Mouse (Mus musculus): ENCODE data around the gene Car4. TPM values are rescaled to one million over a fixed set of nuclear protein-coding genes. Genes with fewer than 3 reads are reported as not detected.

Gene Car4
- polyA plus RNA-seq, 1 experiment from 2014 or later: 0.99 TPM

DNA sequence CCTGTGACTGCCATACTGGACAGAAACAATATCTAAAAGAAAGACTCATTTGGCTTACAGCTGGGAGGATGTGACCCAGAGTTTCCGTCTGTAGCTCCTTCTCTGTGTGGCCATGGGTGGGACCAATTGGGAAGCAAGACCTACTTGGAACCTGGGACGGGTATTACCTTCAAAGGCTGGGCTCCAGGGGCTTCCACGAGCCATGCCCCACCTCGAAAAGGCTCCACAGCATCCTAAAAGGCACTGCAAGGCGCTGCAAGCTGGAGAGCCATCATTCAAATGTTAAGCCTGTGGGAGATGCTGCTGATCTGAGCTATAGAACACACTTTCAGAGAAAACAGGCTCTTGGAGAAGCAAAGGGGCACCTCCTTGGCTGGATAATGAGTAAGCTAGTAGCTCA lies 16.1 kb downstream of the Car4 start:
- H3K9ac ChIP-seq (ENCODE audit: low read length): no peak overlapping the region
- H3K27ac ChIP-seq (ENCODE audit: low read depth): no peak overlapping the region
- 62% methylated on average over 5 of the region's 5 CpGs for WGBS
- no peaks in the 10 kb centered on the region for H3K9me3 ChIP-seq (ENCODE audit: control insufficient read depth, low read length)
- no peaks in the 10 kb centered on the region for H3K4me1 ChIP-seq (replicated peaks; ENCODE audit: control insufficient read depth, insufficient read depth, low read length)
- H3K36me3 ChIP-seq (ENCODE audit: control insufficient read depth, insufficient read depth, low read length): no peaks in the 10 kb centered on the region
- H3K4me3 ChIP-seq (ENCODE audit: low read depth, low read length): no peak overlapping the region
- ATAC-seq (replicated peaks; ENCODE audit: low FRiP score, low TSS enrichment, low read depth): no peak
- no peaks in the 10 kb centered on the region for H3K27me3 ChIP-seq (replicated peaks; ENCODE audit: control insufficient read depth, insufficient read depth, low read length)
- DNase-seq (ENCODE audit: low spot score): no peak
- H3K4me2 ChIP-seq (ENCODE audit: low read length): no peak overlapping the region

DNA sequence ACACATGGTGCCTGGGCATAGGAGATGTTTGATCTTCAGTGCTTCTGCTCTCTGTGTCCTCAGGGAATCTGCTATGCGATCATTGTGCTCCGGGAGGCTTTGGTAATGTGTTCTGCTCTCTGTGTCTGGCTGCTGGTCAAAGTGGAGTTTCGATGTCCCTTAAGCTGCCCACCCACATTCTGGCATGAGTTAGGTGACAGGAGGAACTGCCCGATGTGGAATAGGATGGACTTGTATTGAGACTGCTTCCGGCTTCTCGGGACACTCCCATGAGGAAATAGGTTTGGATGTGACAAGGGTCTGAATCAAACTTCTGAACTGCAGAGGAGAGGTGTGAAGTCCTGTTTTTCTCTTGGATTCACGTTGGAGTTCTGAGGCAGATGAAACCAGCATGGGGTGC lies 17.0 kb downstream of the Car4 start:
- Histone ChIP-seq H3K9ac (ENCODE audit: low read length) (no peak overlapping the region), H3K9me3 (ENCODE audit: control insufficient read depth, low read length) (no peaks in the 10 kb centered on the region), H3K36me3 (ENCODE audit: control insufficient read depth, insufficient read depth, low read length) (no peaks in the 10 kb centered on the region), H3K27me3 (replicated peaks; ENCODE audit: control insufficient read depth, insufficient read depth, low read length) (no peaks in the 10 kb centered on the region), H3K4me2 (ENCODE audit: low read length) (no peak overlapping the region), H3K4me3 (ENCODE audit: low read depth, low read length) (no peak overlapping the region), H3K27ac (ENCODE audit: low read depth) (no peak overlapping the region), H3K4me1 (replicated peaks; ENCODE audit: control insufficient read depth, insufficient read depth, low read length) (no peaks in the 10 kb centered on the region)
- ATAC-seq (replicated peaks; ENCODE audit: low FRiP score, low TSS enrichment, low read depth) (no peak), DNase-seq (ENCODE audit: low spot score) (no peak)
- 63% methylated on average over 7 of the region's 7 CpGs for WGBS

DNA sequence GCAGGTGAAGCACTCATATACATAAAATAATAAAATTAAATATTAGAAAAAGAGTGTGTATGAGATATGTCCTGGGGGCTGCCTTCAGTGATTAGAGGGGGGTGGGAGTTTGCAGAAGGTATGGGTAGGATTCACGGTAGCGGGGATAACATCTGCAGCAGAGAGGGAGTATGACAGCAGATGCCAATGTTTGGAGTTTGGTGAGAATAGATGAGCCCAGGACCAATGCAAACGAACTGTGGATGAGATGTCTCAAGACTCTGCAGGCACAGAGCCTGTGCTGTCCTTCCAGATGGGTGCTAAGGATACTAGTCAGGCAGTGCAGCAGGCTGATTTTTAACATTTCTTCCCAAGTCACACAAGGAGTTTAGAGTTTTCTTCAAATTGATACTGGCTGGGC lies 19.1 kb downstream of the Car4 start:
- Histone ChIP-seq H3K4me1 (replicated peaks; ENCODE audit: control insufficient read depth, insufficient read depth, low read length) (no peaks in the 10 kb centered on the region), H3K36me3 (ENCODE audit: control insufficient read depth, insufficient read depth, low read length) (no peaks in the 10 kb centered on the region), H3K9ac (ENCODE audit: low read length) (no peak overlapping the region), H3K27me3 (replicated peaks; ENCODE audit: control insufficient read depth, insufficient read depth, low read length) (no peaks in the 10 kb centered on the region), H3K27ac (ENCODE audit: low read depth) (no peak overlapping the region), H3K4me3 (ENCODE audit: low read depth, low read length) (no peak overlapping the region), H3K9me3 (ENCODE audit: control insufficient read depth, low read length) (no peaks in the 10 kb centered on the region), H3K4me2 (ENCODE audit: low read length) (no peak overlapping the region)
- DNase-seq (ENCODE audit: low spot score) (no peak), ATAC-seq (replicated peaks; ENCODE audit: low FRiP score, low TSS enrichment, low read depth) (no peak)
- WGBS: 78% methylated on average over 3 of the region's 3 CpGs

DNA sequence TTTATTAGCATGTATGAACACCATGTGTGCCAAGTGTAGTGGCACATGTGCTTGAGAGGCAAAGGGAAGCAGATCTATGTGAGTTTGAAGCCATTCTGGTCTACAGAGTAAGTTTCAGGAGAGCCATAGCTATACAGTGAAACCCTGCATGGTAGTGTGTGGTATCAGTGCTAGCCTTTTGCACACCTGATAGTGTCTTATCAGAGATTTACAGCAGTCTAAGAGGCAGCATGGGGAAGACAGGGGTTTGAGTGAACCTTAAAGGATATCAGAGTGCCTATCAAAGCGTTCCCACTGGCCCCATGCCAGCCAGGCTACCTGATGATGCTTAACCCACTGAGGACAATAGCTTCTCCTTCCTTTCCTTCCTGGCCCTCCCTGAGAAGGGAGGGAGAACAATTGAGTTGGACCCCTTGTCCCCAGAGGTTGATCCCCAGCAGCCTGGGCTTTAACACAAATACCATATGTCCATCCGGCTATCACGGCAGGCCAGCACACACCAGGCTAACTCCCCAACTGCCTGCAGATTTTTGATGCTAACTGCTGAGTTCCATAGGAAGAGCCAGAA lies 19.9 kb downstream of the Car4 start:
- Histone ChIP-seq H3K27ac (ENCODE audit: low read depth) (no peak overlapping the region), H3K9ac (ENCODE audit: low read length) (no peak overlapping the region), H3K4me2 (ENCODE audit: low read length) (no peak overlapping the region), H3K4me3 (ENCODE audit: low read depth, low read length) (no peak overlapping the region), H3K27me3 (replicated peaks; ENCODE audit: control insufficient read depth, insufficient read depth, low read length) (no peaks in the 10 kb centered on the region), H3K9me3 (ENCODE audit: control insufficient read depth, low read length) (no peaks in the 10 kb centered on the region), H3K4me1 (replicated peaks; ENCODE audit: control insufficient read depth, insufficient read depth, low read length) (no peaks in the 10 kb centered on the region), H3K36me3 (ENCODE audit: control insufficient read depth, insufficient read depth, low read length) (no peaks in the 10 kb centered on the region)
- 87% methylated on average over 3 of the region's 3 CpGs for WGBS
- ATAC-seq (replicated peaks; ENCODE audit: low FRiP score, low TSS enrichment, low read depth) (no peak), DNase-seq (ENCODE audit: low spot score) (no peak)

DNA sequence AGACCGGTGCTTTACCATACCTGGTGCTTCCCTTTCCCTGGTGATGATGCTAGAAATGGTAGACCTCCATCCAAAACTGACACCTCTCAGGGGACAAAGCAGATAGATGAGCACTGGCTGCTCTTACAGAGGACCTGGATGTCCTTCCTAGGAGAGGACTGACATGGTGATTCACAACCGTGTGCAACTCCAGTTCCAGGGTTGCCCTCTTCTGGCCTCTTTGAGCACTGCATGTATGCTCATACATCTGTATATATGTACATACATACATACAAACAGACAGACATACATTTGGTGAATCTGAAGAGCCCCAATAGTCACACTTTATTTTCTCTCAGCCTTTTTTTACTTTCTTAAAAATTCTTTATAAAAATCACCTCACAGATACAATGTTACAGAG lies 20.5 kb downstream of the Car4 start:
- Histone ChIP-seq H3K4me1 (replicated peaks; ENCODE audit: control insufficient read depth, insufficient read depth, low read length) (no peaks in the 10 kb centered on the region), H3K27me3 (replicated peaks; ENCODE audit: control insufficient read depth, insufficient read depth, low read length) (no peaks in the 10 kb centered on the region), H3K36me3 (ENCODE audit: control insufficient read depth, insufficient read depth, low read length) (no peaks in the 10 kb centered on the region), H3K4me3 (ENCODE audit: low read depth, low read length) (no peak overlapping the region), H3K27ac (ENCODE audit: low read depth) (no peak overlapping the region), H3K9me3 (ENCODE audit: control insufficient read depth, low read length) (no peaks in the 10 kb centered on the region), H3K4me2 (ENCODE audit: low read length) (no peak overlapping the region), H3K9ac (ENCODE audit: low read length) (no peak overlapping the region)
- 48% methylated on average over 2 of the region's 2 CpGs for WGBS
- ATAC-seq (replicated peaks; ENCODE audit: low FRiP score, low TSS enrichment, low read depth) (no peak), DNase-seq (ENCODE audit: low spot score) (no peak)

DNA sequence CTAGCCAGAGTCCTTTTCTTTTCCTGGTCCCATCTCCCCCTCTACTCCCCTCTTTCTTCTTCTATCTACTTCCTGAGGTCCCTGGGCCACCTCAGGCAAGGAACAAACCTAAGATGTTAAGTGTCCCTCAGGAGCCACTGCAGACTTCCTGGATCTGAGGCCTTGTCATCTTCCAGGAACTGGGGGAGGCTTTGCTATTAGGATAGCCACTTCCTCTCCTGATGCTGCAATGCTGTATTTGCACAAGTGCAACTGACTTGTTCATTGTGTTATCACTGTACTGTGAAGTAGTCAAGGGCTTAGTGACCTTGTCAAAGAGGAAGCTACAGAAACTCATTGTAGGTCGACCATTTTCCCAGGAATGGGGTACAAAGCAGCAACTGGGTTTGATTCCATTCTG lies 21.8 kb downstream of the Car4 start:
- 44% methylated on average over 1 of the region's 1 CpGs for WGBS
- Histone ChIP-seq H3K36me3 (ENCODE audit: control insufficient read depth, insufficient read depth, low read length) (no peaks in the 10 kb centered on the region), H3K4me2 (ENCODE audit: low read length) (no peak overlapping the region), H3K27ac (ENCODE audit: low read depth) (no peak overlapping the region), H3K9me3 (ENCODE audit: control insufficient read depth, low read length) (no peaks in the 10 kb centered on the region), H3K27me3 (replicated peaks; ENCODE audit: control insufficient read depth, insufficient read depth, low read length) (no peaks in the 10 kb centered on the region), H3K9ac (ENCODE audit: low read length) (no peak overlapping the region), H3K4me1 (replicated peaks; ENCODE audit: control insufficient read depth, insufficient read depth, low read length) (no peaks in the 10 kb centered on the region), H3K4me3 (ENCODE audit: low read depth, low read length) (no peak overlapping the region)
- DNase-seq (ENCODE audit: low spot score) (no peak), ATAC-seq (replicated peaks; ENCODE audit: low FRiP score, low TSS enrichment, low read depth) (no peak)

DNA sequence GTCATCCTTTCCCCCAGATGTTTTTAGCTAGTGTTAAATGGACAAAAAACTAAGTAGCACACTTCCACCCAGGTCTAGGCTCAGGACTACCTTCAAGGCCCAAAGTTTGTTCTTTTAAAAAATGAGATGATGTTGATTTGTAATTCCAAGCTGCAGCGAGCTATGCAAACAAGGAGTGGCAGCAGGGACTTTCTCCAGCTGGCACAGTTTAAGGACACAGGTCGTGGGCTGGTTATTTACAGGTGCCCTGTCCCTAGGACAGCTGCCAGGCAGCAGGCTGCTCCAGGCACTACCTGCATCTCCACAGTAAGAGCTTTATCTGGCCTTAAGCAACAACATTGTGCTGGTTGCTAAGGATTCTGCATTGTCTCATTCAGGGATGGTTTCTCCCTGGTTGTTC lies 23.1 kb downstream of the Car4 start:
- no peak for ATAC-seq (replicated peaks; ENCODE audit: low FRiP score, low TSS enrichment, low read depth)
- H3K4me2 ChIP-seq (ENCODE audit: low read length): no peak overlapping the region
- 73% methylated on average over 2 of the region's 2 CpGs for whole genome bisulfite sequencing

DNA sequence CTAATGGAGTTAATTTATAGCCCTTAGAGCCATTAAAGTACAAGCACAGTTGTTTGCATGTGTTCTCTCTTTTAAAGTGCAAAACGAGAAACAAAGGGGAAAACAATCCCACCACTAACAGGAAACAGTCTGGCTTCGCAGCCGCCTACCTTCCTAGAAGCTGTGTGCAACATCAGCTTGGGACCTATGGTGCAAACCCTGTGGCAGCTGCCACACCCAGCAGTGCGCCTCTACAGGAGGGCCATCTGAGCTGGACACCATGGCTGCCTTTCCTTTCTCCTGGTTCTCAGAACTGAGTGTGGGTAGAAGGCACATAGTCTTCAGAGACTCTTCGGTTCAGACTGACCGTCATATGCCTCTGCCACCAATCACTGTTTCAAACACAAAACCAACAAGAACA lies 27.8 kb downstream of the Car4 start:
- Histone ChIP-seq H3K9me3 (ENCODE audit: control insufficient read depth, low read length) (no peaks in the 10 kb centered on the region), H3K27ac (ENCODE audit: low read depth) (no peak overlapping the region), H3K36me3 (ENCODE audit: control insufficient read depth, insufficient read depth, low read length) (peaks cover 41% of the 10 kb centered on the region), H3K9ac (ENCODE audit: low read length) (no peak overlapping the region), H3K4me1 (replicated peaks; ENCODE audit: control insufficient read depth, insufficient read depth, low read length) (no peaks in the 10 kb centered on the region), H3K27me3 (replicated peaks; ENCODE audit: control insufficient read depth, insufficient read depth, low read length) (no peaks in the 10 kb centered on the region), H3K4me3 (ENCODE audit: low read depth, low read length) (no peak overlapping the region), H3K4me2 (ENCODE audit: low read length) (no peak overlapping the region)
- DNase-seq (ENCODE audit: low spot score) (no peak), ATAC-seq (replicated peaks; ENCODE audit: low FRiP score, low TSS enrichment, low read depth) (no peak)
- WGBS: 90% methylated on average over 6 of the region's 6 CpGs

More for the DNA sequence above, 23.1 kb downstream of the Car4 start:
- peaks cover 7% of the 10 kb centered on the region for H3K36me3 ChIP-seq (ENCODE audit: control insufficient read depth, insufficient read depth, low read length)
- H3K4me1 ChIP-seq (replicated peaks; ENCODE audit: control insufficient read depth, insufficient read depth, low read length): no peaks in the 10 kb centered on the region
- no peaks in the 10 kb centered on the region for H3K9me3 ChIP-seq (ENCODE audit: control insufficient read depth, low read length)
- H3K9ac ChIP-seq (ENCODE audit: low read length): no peak overlapping the region
- H3K4me3 ChIP-seq (ENCODE audit: low read depth, low read length): no peak overlapping the region
- DNase-seq (ENCODE audit: low spot score): no peak
- no peak overlapping the region for H3K27ac ChIP-seq (ENCODE audit: low read depth)
- no peaks in the 10 kb centered on the region for H3K27me3 ChIP-seq (replicated peaks; ENCODE audit: control insufficient read depth, insufficient read depth, low read length)

DNA sequence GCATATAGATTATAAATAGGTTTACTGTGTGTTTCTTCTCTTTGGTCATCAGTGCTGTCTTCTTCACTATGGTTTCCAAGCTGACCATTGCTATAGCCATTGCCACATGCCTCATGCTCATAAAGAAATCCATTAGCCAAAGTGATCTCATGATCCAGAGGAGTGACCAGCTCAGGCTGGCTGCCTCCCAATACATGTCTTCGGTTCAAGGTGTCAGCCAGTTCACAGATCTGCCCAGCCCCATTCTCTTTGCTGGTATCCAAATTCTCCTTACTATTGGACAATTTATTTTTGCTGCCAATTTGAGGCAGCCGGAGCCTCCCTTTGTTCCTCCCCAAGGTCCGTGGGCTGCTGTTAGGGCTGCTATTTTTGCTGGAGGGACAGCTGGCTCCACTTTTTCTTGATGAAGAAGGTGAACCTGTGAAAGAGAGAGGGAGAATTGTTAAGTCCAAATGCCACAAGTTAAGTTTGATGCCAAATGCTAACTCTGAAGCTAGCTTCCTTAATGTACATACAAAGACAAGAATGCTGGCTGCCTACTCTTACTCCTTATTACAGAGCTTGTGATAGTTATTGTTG lies 30.8 kb downstream of the Car4 start:
- no peak for DNase-seq (ENCODE audit: low spot score)

More for the DNA sequence above, 30.8 kb downstream of the Car4 start:
- Histone ChIP-seq H3K27ac (ENCODE audit: low read depth) (no peak overlapping the region), H3K4me2 (ENCODE audit: low read length) (no peak overlapping the region), H3K9ac (ENCODE audit: low read length) (no peak overlapping the region), H3K4me1 (replicated peaks; ENCODE audit: control insufficient read depth, insufficient read depth, low read length) (no peaks in the 10 kb centered on the region), H3K36me3 (ENCODE audit: control insufficient read depth, insufficient read depth, low read length) (peaks cover 61% of the 10 kb centered on the region), H3K27me3 (replicated peaks; ENCODE audit: control insufficient read depth, insufficient read depth, low read length) (no peaks in the 10 kb centered on the region), H3K4me3 (ENCODE audit: low read depth, low read length) (no peak overlapping the region), H3K9me3 (ENCODE audit: control insufficient read depth, low read length) (no peaks in the 10 kb centered on the region)
- no peak for ATAC-seq (replicated peaks; ENCODE audit: low FRiP score, low TSS enrichment, low read depth)
- WGBS: 88% methylated on average over 3 of the region's 3 CpGs

Measured in intestine, embryonic 14.5 days (tissue).